Mouse (Mus musculus) E14TG2a.4 (cell line): ENCODE measurements at regions not wholly inside any gene's neighbourhood (a gene's known extent, or its start where the extent isn't known, plus 50 kb on each side); places are given as distances from the start of the nearest gene placed in this dataset.

ENCODE experiments used
- CTCF ChIP-seq: conservative IDR thresholded peaks from 2 replicates; pipeline ENCODE4 v1.5.1; 2014; ENCODE audit warnings: low read length
- NANOG ChIP-seq: IDR thresholded peaks from 2 replicates; pipeline ENCODE4 v1.6.1; 2014; ENCODE audit warnings: borderline replicate concordance, low read length, mixed read lengths

DNA sequence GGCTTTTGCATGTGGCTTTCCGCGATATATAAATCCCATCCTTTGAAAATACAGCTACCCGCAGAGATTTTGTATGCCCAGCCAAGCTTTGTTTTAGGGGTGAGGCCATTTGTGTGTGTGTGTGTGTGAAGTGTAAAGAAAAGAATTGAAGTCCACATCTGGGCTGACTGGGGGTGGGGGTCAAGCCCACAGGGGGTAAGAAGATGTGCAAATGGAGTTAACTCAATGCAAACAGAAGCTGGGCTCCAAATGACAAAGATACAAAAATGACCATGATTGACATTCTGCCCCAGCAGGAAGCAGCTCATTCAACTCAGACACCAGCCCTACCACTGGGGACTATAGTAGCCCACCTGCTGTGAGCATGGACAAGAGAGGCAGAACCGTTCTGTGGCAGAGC lies 244.2 kb upstream of the Csf3r start:
- TF ChIP-seq CTCF (no peak), NANOG (no peak)
